Comparison of ENCODE assay signal across 21 mouse cellular contexts in the genomic region with DNA sequence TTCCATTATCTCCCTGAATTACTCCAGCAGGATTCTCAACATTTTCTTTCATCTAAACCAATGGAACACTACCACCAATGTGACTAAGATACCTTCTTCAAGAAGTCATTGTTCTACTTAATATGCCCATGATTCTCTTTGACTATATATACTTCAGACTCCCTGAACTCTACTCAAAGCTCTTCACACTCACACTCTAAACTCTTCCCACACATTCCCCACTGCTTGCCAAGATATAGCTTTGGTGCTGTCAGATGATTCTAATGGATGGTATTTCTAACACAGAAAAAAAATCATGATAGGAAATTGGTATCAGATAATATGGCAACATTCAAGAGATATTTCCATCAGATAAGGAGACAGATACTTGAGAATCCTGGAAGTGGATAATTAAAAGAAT.
DNase-seq lines count a peak whose midpoint lies in the region; ATAC-seq lines count a peak whose summit lies in the region.
"Had no signal": no experiment of that assay in that cellular context is flagged by ENCODE, and none has a peak within 500 bp of the region (broad histone marks: within the 10 kb centered on the region; RNA-seq: fewer than 3 reads in every experiment).

No protein-coding gene starts in this region.

- H3K4me3 ChIP-seq in hindbrain, embryonic 16.5 days (ENCODE audit: low read length): no peak overlapping the region

- no peaks in the 10 kb centered on the region for H3K27me3 ChIP-seq in hindbrain, embryonic 16.5 days (replicated peaks; ENCODE audit: control insufficient read depth, insufficient read depth, low read length)
- H3K27me3 ChIP-seq: CH12.LX, Patski had no signal

- peak; percentile 76; the same call in 1 of the 2 replicates for ATAC-seq in frontal cortex, adult (ENCODE audit: low TSS enrichment)
- ATAC-seq in hindbrain, embryonic 16.5 days: no peak
- ATAC-seq: activated CD4-positive, CD25-positive, alpha-beta regulatory T cell, adult 4 months; CD4-positive, CD25-positive, alpha-beta regulatory T cell, adult 4 months; Patski had no signal

- H3K36me3 ChIP-seq in hindbrain, embryonic 16.5 days (ENCODE audit: control insufficient read depth, insufficient read depth, low read length): no peaks in the 10 kb centered on the region

- H3K4me1 ChIP-seq in hindbrain, embryonic 16.5 days (ENCODE audit: control insufficient read depth, insufficient read depth, low read depth, low read length): no peaks in the 10 kb centered on the region

- H3K27ac ChIP-seq in hindbrain, embryonic 16.5 days (ENCODE audit: low read depth, low read length): no peak overlapping the region

- no peaks in the 10 kb centered on the region; the same call in 1 of the 2 replicates for H3K9me3 ChIP-seq in hindbrain, embryonic 16.5 days (ENCODE audit: control insufficient read depth, low read length)
- H3K9me3 ChIP-seq: G1E had no signal

- DNase-seq in frontal cortex, postnatal 14 days (ENCODE audit: low spot score in 2 of 2): no peak
- DNase-seq in right cerebral cortex, adult 18-20 months: peak; percentile 20
- no peak for DNase-seq in right cerebral cortex, postnatal 14 days
- DNase-seq in brain, adult 2 months (ENCODE audit: low read depth, low spot score): peak; percentile 65
- peak; percentile 55 for DNase-seq in telencephalon, adult 2 months (ENCODE audit: low read depth, low spot score)
- DNase-seq in left cerebral cortex, adult 11 months (ENCODE audit: low spot score): no peak
- DNase-seq: adrenal gland, adult 8-10 months; adrenal gland, postnatal 10 days; adrenal gland, postnatal 25 days; adrenal gland, postnatal 36 days; B cell, adult 2 months; cerebellum, adult 11 months; cerebellum, adult 11-12 months; cerebellum, adult 18-20 months had no signal

- no peak overlapping the region for H3K4me2 ChIP-seq in hindbrain, embryonic 16.5 days (ENCODE audit: low read length)

- no peak overlapping the region for H3K9ac ChIP-seq in hindbrain, embryonic 16.5 days (ENCODE audit: low read depth, low read length)

Comparison
In these comparisons a context has a peak if more than half of its experiments do, and no peak if none do; other contexts are left out.
1. DNase-seq: peak in right cerebral cortex, adult 18-20 months (single experiment), brain, adult 2 months (single experiment) and telencephalon, adult 2 months (single experiment); none in frontal cortex, postnatal 14 days (0 of 2), right cerebral cortex, postnatal 14 days (single experiment) and left cerebral cortex, adult 11 months (single experiment).